Comparison of ENCODE assay signal across 20 mouse cellular contexts in the genomic region with DNA sequence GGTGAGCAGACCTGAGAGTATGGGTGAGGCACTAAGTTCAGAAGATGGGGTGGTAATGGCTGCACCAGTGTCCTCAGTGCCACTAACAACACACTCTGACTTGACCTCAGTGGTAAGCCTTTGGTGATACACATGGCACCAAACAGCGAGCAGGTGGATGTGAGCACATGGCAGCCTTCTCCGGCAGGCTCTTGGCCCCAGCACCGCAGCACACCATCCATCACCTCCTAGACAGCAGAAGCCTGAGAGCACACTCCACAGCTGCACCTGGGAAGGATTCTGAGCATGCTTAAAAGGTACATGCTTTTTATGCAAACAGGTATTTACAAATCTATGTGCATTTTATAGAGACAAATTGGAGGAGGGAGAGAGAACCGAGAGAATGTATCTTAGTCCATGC.
A peak's percentile ranks its signal among the peaks of the same experiment; 100 is the strongest.
DNase-seq lines count a peak whose midpoint lies in the region; TF ChIP-seq lines count a peak whose summit lies in the region.
"Had no signal": no experiment of that assay in that cellular context is flagged by ENCODE, and none has a peak within 500 bp of the region (broad histone marks: within the 10 kb centered on the region; RNA-seq: fewer than 3 reads in every experiment).

No protein-coding gene starts in this region.

- no peak overlapping the region for H3K4me2 ChIP-seq in CH12.LX (ENCODE audit: insufficient read depth, low read depth, poor library complexity, severe bottlenecking)

- no peaks in the 10 kb centered on the region for H3K9me3 ChIP-seq in CH12.LX (replicated peaks; ENCODE audit: low read length)
- H3K9me3 ChIP-seq: G1E had no signal

- peak overlapping the region in 1 of 3 experiments; percentile 3 for H3K4me3 ChIP-seq in CH12.LX (replicated peaks in 1 of 3; ENCODE audit: low read depth in 2 of 3, low read length in 2 of 3, poor library complexity in 1 of 3)
- H3K4me3 ChIP-seq in bone marrow, adult 2 months (replicated peaks; ENCODE audit: control insufficient read depth, low read depth, low read length), result no peak overlapping the region

- TF ChIP-seq EP300 in CH12.LX (IDR thresholded peaks at IDR 0.05; ENCODE audit: low read length), result no peak

- H3K27me3 ChIP-seq in CH12.LX (replicated peaks), result no peaks in the 10 kb centered on the region
- H3K27me3 ChIP-seq: Patski had no signal

- in situ Hi-C loops in CH12.LX (cut with MboI; ENCODE audit: low pct_ligation_motif_present, low pct_unique_long_range_greater_than_20kb, low sequenced_read_pairs), result loop anchor here (10.0 to 25.0 kb wide), 2 partner anchors 572 to 800 kb away; partner anchors contain the start of gene Trib2

- TF ChIP-seq POLR2A in CH12.LX (IDR thresholded peaks at IDR 0.05; ENCODE audit: low read depth, low read length), result no peak
- TF ChIP-seq POLR2A in bone marrow, adult 2 months (IDR thresholded peaks at IDR 0.05; ENCODE audit: borderline replicate concordance, control insufficient read depth, low read depth, low read length), result no peak

- H3K36me3 ChIP-seq in CH12.LX (replicated peaks in 1 of 2; ENCODE audit: control insufficient read depth in 1 of 2, insufficient read depth in 1 of 2, low read length in 1 of 2), result no peaks in the 10 kb centered on the region
- H3K36me3 ChIP-seq: G1E had no signal

- H3K27ac ChIP-seq in CH12.LX (ENCODE audit: insufficient read depth, low read depth), result no peak overlapping the region
- H3K27ac ChIP-seq in bone marrow, adult 2 months (ENCODE audit: control insufficient read depth, insufficient read depth, low read depth, low read length, poor library complexity), result peak overlapping the region; percentile 14; the same call in 1 of the 2 replicates

- TF ChIP-seq CTCF in CH12.LX (conservative IDR thresholded peaks at IDR 0.05 in 1 of 2, IDR thresholded peaks at IDR 0.05 in 1 of 2; ENCODE audit: low read depth in 2 of 2, low read length in 2 of 2), result no peak
- peak; percentile 4; the same call in 1 of the 2 replicates for TF ChIP-seq CTCF in bone marrow, adult 2 months (IDR thresholded peaks at IDR 0.05; ENCODE audit: control insufficient read depth, insufficient read depth, low read length)

- no peak for TF ChIP-seq RAD21 in CH12.LX (IDR thresholded peaks at IDR 0.05; ENCODE audit: low read depth, low read length)

- DNase-seq in A20 (ENCODE audit: low read depth, low spot score) (peak; percentile 89), CH12.LX (ENCODE audit: extremely low read depth) (no peak)
- DNase-seq in lung, postnatal 25 days (ENCODE audit: low spot score), result no peak
- DNase-seq in thymus, postnatal 25 days, result no peak
- no peak for DNase-seq in kidney, postnatal 36 days
- DNase-seq: adrenal gland, adult 2 months; adrenal gland, adult 8-10 months; adrenal gland, postnatal 10 days; adrenal gland, postnatal 14 days; adrenal gland, postnatal 25 days; adrenal gland, postnatal 36 days; cerebellum, adult 11 months; cerebellum, adult 11-12 months; cerebellum, adult 18-20 months; cerebellum, adult 2 months; cerebellum, adult 8-10 months; cerebellum, adult 9-10 months had no signal

- no peak overlapping the region for H3K9ac ChIP-seq in CH12.LX (ENCODE audit: insufficient read depth, low read depth)

- peaks cover 20 to 68% of the 10 kb centered on the region in 2 experiments for H3K4me1 ChIP-seq in CH12.LX (ENCODE audit: control insufficient read depth in 1 of 2, insufficient read depth in 2 of 2)
- H3K4me1 ChIP-seq in bone marrow, adult 2 months (ENCODE audit: control insufficient read depth, insufficient read depth, low read length), result peaks cover 3% of the 10 kb centered on the region; the same call in 1 of the 2 replicates

- 78% methylated on average over 4 of the region's 4 CpGs for WGBS in bone marrow, adult 2 months

- H3K79me2 ChIP-seq in CH12.LX (replicated peaks; ENCODE audit: control insufficient read depth, extremely low read depth, insufficient read depth, poor library complexity, severe bottlenecking), result no peaks in the 10 kb centered on the region

- dilution Hi-C loops in CH12.LX (cut with MboI; ENCODE audit: extremely low pct_ligation_motif_present, extremely low pct_unique_long_range_greater_than_20kb, low sequenced_read_pairs), result no loop called here

TF ChIP-seq in CH12.LX, 34 proteins besides CTCF, POLR2A, EP300 and RAD21:
- TF ChIP-seq MYC (IDR thresholded peaks at IDR 0.05; ENCODE audit: low read depth, low read length) (peak; percentile 35; the same call in 1 of the 2 replicates), TCF12 (IDR thresholded peaks at IDR 0.05; ENCODE audit: low read depth, low read length) (0 out of 2 replicates have a peak, but pooled peaks have one; percentile 6), IRF4 (IDR thresholded peaks at IDR 0.05; ENCODE audit: low read depth, low read length) (no peak), MAX (IDR thresholded peaks at IDR 0.05; ENCODE audit: low read length) (peak; percentile 51; the same call in 1 of the 2 replicates)
